In the genomic region with DNA sequence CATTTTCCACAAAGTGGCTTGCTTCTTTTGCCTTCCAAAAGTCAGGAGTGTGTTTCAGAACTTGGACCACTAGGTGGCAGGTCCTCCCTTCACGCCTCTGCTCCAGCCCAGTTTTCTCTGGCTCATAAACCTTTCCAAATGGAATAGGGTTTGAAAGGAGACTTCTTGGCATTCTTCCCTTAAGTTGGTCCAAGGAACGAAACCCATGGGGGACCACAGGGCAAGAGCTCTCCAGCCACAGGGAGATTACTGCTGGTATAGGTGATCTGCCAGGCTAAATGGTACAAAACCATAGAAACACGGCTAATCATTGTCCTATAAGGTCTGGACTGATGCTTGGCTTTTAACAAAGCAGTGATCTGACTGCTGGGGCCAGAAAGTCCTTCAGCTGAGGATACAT, we compare ENCODE assay signal across 8 mouse cellular contexts.
DNase-seq lines count a peak whose midpoint lies in the region; ATAC-seq lines count a peak whose summit lies in the region.
"Had no signal": no experiment of that assay in that cellular context is flagged by ENCODE, and none has a peak within 500 bp of the region (broad histone marks: within the 10 kb centered on the region; RNA-seq: fewer than 3 reads in every experiment).

No protein-coding gene starts in this region.

- H3K9me3 ChIP-seq in midbrain, embryonic 13.5 days, result no peaks in the 10 kb centered on the region
- H3K9me3 ChIP-seq: embryonic facial prominence, embryonic 13.5 days had no signal

- H3K4me2 ChIP-seq in midbrain, embryonic 13.5 days (replicated peaks), result no peak overlapping the region
- H3K4me2 ChIP-seq: embryonic facial prominence, embryonic 13.5 days had no signal

- H3K27me3 ChIP-seq in midbrain, embryonic 13.5 days, result no peaks in the 10 kb centered on the region
- H3K27me3 ChIP-seq: embryonic facial prominence, embryonic 13.5 days had no signal

- peak; percentile 22; the same call in 1 of the 2 replicates for ATAC-seq in granulocyte monocyte progenitor cell, adult 5-6 weeks (replicated peaks; ENCODE audit: poor library complexity, severe bottlenecking)
- peak; percentile 65 for ATAC-seq in midbrain, embryonic 13.5 days

- peaks cover 21% of the 10 kb centered on the region for H3K4me1 ChIP-seq in midbrain, embryonic 13.5 days (replicated peaks)

- H3K36me3 ChIP-seq in midbrain, embryonic 13.5 days, result peaks cover 20% of the 10 kb centered on the region
- H3K36me3 ChIP-seq: embryonic facial prominence, embryonic 13.5 days had no signal

- no peak overlapping the region for H3K9ac ChIP-seq in midbrain, embryonic 13.5 days (replicated peaks)
- H3K9ac ChIP-seq: embryonic facial prominence, embryonic 13.5 days had no signal

- no peak overlapping the region for H3K4me3 ChIP-seq in midbrain, embryonic 13.5 days (replicated peaks)
- H3K4me3 ChIP-seq: embryonic facial prominence, embryonic 13.5 days had no signal

- 18% methylated on average over 3 of the region's 3 CpGs for WGBS in midbrain, embryonic 13.5 days

- peak; percentile 13 for DNase-seq in thymus, postnatal 4 days
- DNase-seq in thymus, postnatal 0 days (ENCODE audit: low spot score), result no peak
- DNase-seq in cerebellum, postnatal 10 days, result peak; percentile 77 to 82
- peak; percentile 30 for DNase-seq in layer of hippocampus, adult 9-10 months (ENCODE audit: low spot score)
- no peak for DNase-seq in spleen, postnatal 14 days (ENCODE audit: low spot score in 2 of 2)

- peak overlapping the region; percentile 76 for H3K27ac ChIP-seq in midbrain, embryonic 13.5 days
- H3K27ac ChIP-seq: embryonic facial prominence, embryonic 13.5 days had no signal

Comparison
In these comparisons a context has a peak if more than half of its experiments do, and no peak if none do; other contexts are left out.
1. DNase-seq: peak in thymus, postnatal 4 days (single experiment), cerebellum, postnatal 10 days (2 of 2) and layer of hippocampus, adult 9-10 months (single experiment); none in thymus, postnatal 0 days (single experiment) and spleen, postnatal 14 days (0 of 2).